Mouse (Mus musculus) thymus, adult 2 months (tissue): ENCODE data around the gene Ddx5. TPM values are rescaled to one million over a fixed set of nuclear protein-coding genes. Genes with fewer than 3 reads are reported as not detected.
A peak's percentile ranks its signal among the peaks of the same experiment; 100 is the strongest.

Experiments
- DNase-seq: peaks from one replicate; pipeline ENCODE4 v3.0.0; 2021
- H3K27ac ChIP-seq: fragments of 200-500 bp; 2 replicates; pipeline ENCODE4 v1.5.1; 2012; ENCODE audit warnings: low read length, control low read depth; ENCODE audit not compliant: control insufficient read depth, insufficient read depth
- H3K27me3 ChIP-seq: fragments of 200-500 bp; 2 replicates; pipeline ENCODE4 v1.6.1; 2012; ENCODE audit warnings: mild to moderate bottlenecking, low read length, moderate library complexity, mixed read lengths; ENCODE audit not compliant: control insufficient read depth, insufficient read depth
- H3K36me3 ChIP-seq: fragments of 200-500 bp; 2 replicates; pipeline ENCODE4 v1.6.1; 2012; ENCODE audit warnings: mild to moderate bottlenecking, low read length, moderate library complexity; ENCODE audit not compliant: control insufficient read depth, insufficient read depth
- H3K4me1 ChIP-seq: fragments of 200-500 bp; replicated peaks from 2 replicates; pipeline ENCODE4 v1.6.1; 2012; ENCODE audit warnings: low read length; ENCODE audit not compliant: control insufficient read depth, insufficient read depth
- H3K4me3 ChIP-seq: fragments of 200-500 bp; 2 replicates; pipeline ENCODE4 v1.5.1; 2012; ENCODE audit warnings: mild to moderate bottlenecking, low read length, control low read depth, moderate library complexity; ENCODE audit not compliant: control insufficient read depth, insufficient read depth
- CTCF ChIP-seq: fragments of 200-500 bp; IDR thresholded peaks from 2 replicates; pipeline ENCODE4 v1.5.1; 2012; ENCODE audit warnings: mild to moderate bottlenecking, control low read depth, low read length, moderate library complexity, borderline replicate concordance; ENCODE audit not compliant: control insufficient read depth, poor library complexity, insufficient read depth; ENCODE audit errors: extremely low read depth
- POLR2A ChIP-seq: fragments of 200-500 bp; IDR thresholded peaks from 2 replicates; pipeline ENCODE4 v1.6.1; 2012; ENCODE audit warnings: mild to moderate bottlenecking, low read length, control low read depth, moderate library complexity; ENCODE audit not compliant: control insufficient read depth, poor library complexity, insufficient read depth; ENCODE audit errors: extremely low read depth
- WGBS: fragments of 180-500 bp; shearing (Covaris S2); methylation state at CpG from one replicate; pipeline ENCODE4 v1.1.7; 2018; 5-methylcytosine and 5-hydroxymethylcytosine counted together
- polyA plus RNA-seq: library from polyadenylated mRNA; depleted of rRNA; stranded (reverse); fragments of >200 nt; gene quantifications from 2 replicates; pipeline ENCODE4 v1.2.3, GENCODE M21; 2012; rRNA removed

Gene Ddx5
- polyA plus RNA-seq = 722 and 855 TPM in 2 replicates

- peak; percentile 99 for DNase-seq
- TF ChIP-seq POLR2A (peak; percentile 63), CTCF (peak; percentile 44; the same call in 1 of the 2 replicates)
- H3K36me3 ChIP-seq = peaks cover 39% of the 10 kb centered on the region
- H3K27me3 ChIP-seq = no peaks in the 10 kb centered on the region
- 0 out of 2 replicates have a peak, but pooled peaks cover 2% of the 10 kb centered on the region for H3K4me1 ChIP-seq
- peak within 1 kb of the TSS; percentile 78 for H3K4me3 ChIP-seq
- WGBS = under 1% methylated on average over 58 of the region's 58 CpGs
- peak within 1 kb of the TSS; percentile 89 for H3K27ac ChIP-seq
Measured at GRCm38 (mm10) chr11:106788775-106789459, at the start of gene Ddx5, which contains the start of gene Cep95. Gene Ddx5 (minus strand): TSS chr11:106789185. Gene Cep95 (plus strand): TSS chr11:106789252.

- no peak overlapping the region for H3K4me3 ChIP-seq
- DNase-seq = no peak
- TF ChIP-seq CTCF (no peak), POLR2A (no peak)
- no peak overlapping the region for H3K27ac ChIP-seq
- no peaks in the 10 kb centered on the region; the same call in 1 of the 2 replicates for H3K4me1 ChIP-seq
- peaks cover 27% of the 10 kb centered on the region for H3K36me3 ChIP-seq
- H3K27me3 ChIP-seq = no peaks in the 10 kb centered on the region
- WGBS = 97% methylated on average over 7 of the region's 7 CpGs
Measured at GRCm38 (mm10) chr11:106828079-106828478, 39.1 kb upstream of the Ddx5 start.

GRCm38 (mm10) chr11:106824403-106824802, 35.4 kb upstream of the Ddx5 start:
- Histone ChIP-seq H3K36me3 (peaks cover 15% of the 10 kb centered on the region), H3K27me3 (no peaks in the 10 kb centered on the region), H3K4me3 (no peak overlapping the region), H3K4me1 (no peaks in the 10 kb centered on the region; the same call in 1 of the 2 replicates), H3K27ac (no peak overlapping the region)
- DNase-seq = no peak
- WGBS = 94% methylated on average over 10 of the region's 10 CpGs
- no peak for TF ChIP-seq CTCF
- no peak for TF ChIP-seq POLR2A

GRCm38 (mm10) chr11:106823741-106824140, 34.8 kb upstream of the Ddx5 start:
- Histone ChIP-seq H3K36me3 (peaks cover 22% of the 10 kb centered on the region), H3K4me3 (no peak overlapping the region), H3K4me1 (no peaks in the 10 kb centered on the region; the same call in 1 of the 2 replicates), H3K27ac (no peak overlapping the region), H3K27me3 (no peaks in the 10 kb centered on the region)
- DNase-seq = no peak
- 98% methylated on average over 8 of the region's 8 CpGs for WGBS
- TF ChIP-seq POLR2A (no peak), CTCF (no peak)

GRCm38 (mm10) chr11:106822911-106823310, 33.9 kb upstream of the Ddx5 start:
- DNase-seq = no peak
- Histone ChIP-seq H3K4me1 (no peaks in the 10 kb centered on the region; the same call in 1 of the 2 replicates), H3K36me3 (peaks cover 26% of the 10 kb centered on the region), H3K4me3 (no peak overlapping the region), H3K27ac (no peak overlapping the region), H3K27me3 (no peaks in the 10 kb centered on the region)
- WGBS = 79% methylated on average over 5 of the region's 5 CpGs
- TF ChIP-seq CTCF (no peak), POLR2A (no peak)

- WGBS = 97% methylated on average over 8 of the region's 8 CpGs
- Histone ChIP-seq H3K4me1 (no peaks in the 10 kb centered on the region; the same call in 1 of the 2 replicates), H3K27ac (no peak overlapping the region), H3K36me3 (peaks cover 30% of the 10 kb centered on the region), H3K4me3 (no peak overlapping the region), H3K27me3 (no peaks in the 10 kb centered on the region)
- no peak for TF ChIP-seq CTCF
- no peak for TF ChIP-seq POLR2A
- no peak for DNase-seq
Measured at GRCm38 (mm10) chr11:106822491-106822890, 33.5 kb upstream of the Ddx5 start.

GRCm38 (mm10) chr11:106821397-106821796, 32.4 kb upstream of the Ddx5 start:
- H3K27ac ChIP-seq = no peak overlapping the region
- no peak for DNase-seq
- H3K4me3 ChIP-seq = no peak overlapping the region
- no peak for TF ChIP-seq POLR2A
- no peak for TF ChIP-seq CTCF
- peaks cover 41% of the 10 kb centered on the region for H3K36me3 ChIP-seq
- 94% methylated on average over 6 of the region's 6 CpGs for WGBS
- no peaks in the 10 kb centered on the region; the same call in 1 of the 2 replicates for H3K4me1 ChIP-seq
- no peaks in the 10 kb centered on the region for H3K27me3 ChIP-seq
